Mouse (Mus musculus) neural tube, embryonic 15.5 days (tissue): ENCODE measurements around the gene Tsga13. TPM values are rescaled to one million over a fixed set of nuclear protein-coding genes. Genes with fewer than 3 reads are reported as not detected.

ENCODE experiments used
- ATAC-seq: fragments of 200-750 bp; cut with Nextera tagmentation; 2 replicates; pipeline ENCODE4 v1.8.0; 2017; ENCODE audit warnings: mild to moderate bottlenecking, moderate TSS enrichment, moderate library complexity; ENCODE audit not compliant: low FRiP score
- H3K27ac ChIP-seq: fragments of 300-500 bp; sonication (generic); replicated peaks from 2 replicates; pipeline ENCODE4 v1.5.1; 2015; ENCODE audit warnings: mild to moderate bottlenecking, inconsistent platforms
- H3K27me3 ChIP-seq: fragments of 300-500 bp; sonication (generic); replicated peaks from 2 replicates; pipeline ENCODE4 v1.6.1; 2015; ENCODE audit warnings: inconsistent platforms
- H3K36me3 ChIP-seq: fragments of 300-500 bp; sonication (generic); 2 replicates; pipeline ENCODE4 v1.6.1; 2015; ENCODE audit warnings: inconsistent platforms
- H3K4me1 ChIP-seq: fragments of 300-500 bp; sonication (generic); 2 replicates; pipeline ENCODE4 v1.6.1; 2015; ENCODE audit warnings: inconsistent platforms
- H3K4me2 ChIP-seq: fragments of 300-500 bp; sonication (generic); 2 replicates; pipeline ENCODE4 v1.6.1; 2015; ENCODE audit warnings: inconsistent platforms, mild to moderate bottlenecking, moderate library complexity
- H3K4me3 ChIP-seq: fragments of 300-500 bp; sonication (generic); replicated peaks from 2 replicates; pipeline ENCODE4 v1.5.1; 2015; ENCODE audit warnings: mild to moderate bottlenecking, inconsistent platforms
- H3K9ac ChIP-seq: fragments of 300-500 bp; sonication (generic); replicated peaks from 2 replicates; pipeline ENCODE4 v1.6.1; 2015; ENCODE audit warnings: mild to moderate bottlenecking, inconsistent platforms
- H3K9me3 ChIP-seq: fragments of 300-500 bp; sonication (generic); replicated peaks from 2 replicates; pipeline ENCODE4 v1.6.1; 2016; ENCODE audit warnings: inconsistent platforms
- WGBS: fragments of 180-500 bp; shearing (Covaris S2); methylation state at CpG from one replicate; pipeline ENCODE4 v1.1.7; 2015; ENCODE audit warnings: mixed read lengths; 5-methylcytosine and 5-hydroxymethylcytosine counted together
- polyA plus RNA-seq: library from polyadenylated mRNA; unstranded; fragments of >200 nt; fragmentation: Nextera tagmentation; extraction: Ambion mirVana; gene quantifications from 2 replicates; pipeline ENCODE4 v1.2.1, GENCODE M21; 2015

Tsga13 gene
- polyA plus RNA-seq, 1 experiment from 2014 or later = 0.54 TPM

DNA sequence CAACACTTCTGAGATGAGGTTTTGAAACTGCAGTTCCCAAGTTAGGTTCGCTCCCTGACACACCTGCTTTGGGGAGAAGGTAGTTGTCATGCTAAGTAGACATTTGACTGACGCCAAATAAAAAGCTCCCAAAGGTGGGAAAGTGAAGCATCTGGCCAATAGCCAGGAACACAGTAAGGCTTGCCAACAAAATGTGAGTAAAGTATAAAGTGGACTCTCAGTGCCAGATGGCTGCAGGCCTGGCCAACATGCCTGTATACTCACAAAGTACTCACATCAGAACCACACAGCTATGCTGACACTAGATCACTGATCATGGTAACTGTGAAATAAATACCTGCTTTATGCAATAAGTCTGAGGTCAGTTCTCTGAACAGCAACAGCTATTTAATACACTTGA, 65.6 kb downstream of the Tsga13 start:
- no peak overlapping the region for H3K9ac ChIP-seq
- H3K27me3 ChIP-seq = no peaks in the 10 kb centered on the region
- 0 out of 2 replicates have a peak, but pooled peaks cover 2% of the 10 kb centered on the region for H3K9me3 ChIP-seq
- no peak overlapping the region for H3K4me3 ChIP-seq
- H3K36me3 ChIP-seq = peaks cover 7% of the 10 kb centered on the region
- no peaks in the 10 kb centered on the region for H3K4me1 ChIP-seq
- no peak overlapping the region for H3K4me2 ChIP-seq
- H3K27ac ChIP-seq = no peak overlapping the region
- ATAC-seq = no peak
- WGBS = 76% methylated on average over 2 of the region's 2 CpGs

Other genes starting within 250 kb of the Tsga13 start
- 10.7 and 11.6 TPM in 2 replicates for gene Cep41, start 221.8 kb downstream of the Tsga13 start, polyA plus RNA-seq
- gene Mest, start 192.0 kb downstream of the Tsga13 start, polyA plus RNA-seq = 378 and 417 TPM in 2 replicates
- 27.4 and 31.2 TPM in 2 replicates for gene Copg2, start 18.8 kb downstream of the Tsga13 start, polyA plus RNA-seq
- gene Klf14, start 43.5 kb upstream of the Tsga13 start, polyA plus RNA-seq = 0.56 and 1.4 TPM in 2 replicates